Mouse (Mus musculus): ENCODE measurements around the gene Pla2g3.

The Pla2g3 gene

GRCm38 (mm10) chr11:3521339-3522224, 33.5 kb downstream of the Pla2g3 start:
- DNase-seq: peak in 1 of 2 experiments; percentile 19

DNA sequence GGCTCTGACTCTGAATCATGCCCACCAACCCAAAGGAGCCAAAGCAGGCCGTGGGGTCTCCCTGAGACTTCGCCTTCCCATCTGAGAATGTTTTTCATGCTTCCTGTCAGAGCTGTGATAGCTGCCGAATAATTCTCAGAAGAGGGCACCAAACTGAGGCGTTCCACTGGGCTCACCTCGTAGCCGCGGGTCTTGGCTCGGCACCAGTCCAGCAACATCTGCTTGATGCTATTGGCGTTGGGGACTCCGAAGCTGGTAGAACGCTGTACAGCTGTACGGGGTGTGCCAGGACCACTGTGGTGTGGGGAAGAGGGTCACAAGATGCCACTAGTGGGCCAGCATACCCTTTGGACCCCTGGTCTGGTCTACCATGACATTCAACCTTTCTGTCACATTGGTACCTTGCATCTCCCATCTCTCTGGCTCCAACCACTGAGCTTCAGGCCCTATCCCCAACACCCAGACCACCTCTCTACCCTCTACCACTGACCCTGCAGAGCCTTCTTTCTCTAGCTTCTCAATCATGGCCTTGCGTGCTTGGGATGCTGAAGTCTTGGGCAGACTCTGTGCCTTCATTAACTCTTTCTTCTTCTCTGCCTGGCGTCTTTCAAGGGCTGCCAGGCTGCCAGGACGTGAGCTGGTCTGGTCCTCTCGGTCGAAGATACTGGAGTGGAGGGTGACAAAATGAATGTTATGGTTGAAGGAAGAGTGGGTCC, 34.4 kb downstream of the Pla2g3 start:
- DNase-seq: peak in 1 of 2 experiments; percentile 19

DNA sequence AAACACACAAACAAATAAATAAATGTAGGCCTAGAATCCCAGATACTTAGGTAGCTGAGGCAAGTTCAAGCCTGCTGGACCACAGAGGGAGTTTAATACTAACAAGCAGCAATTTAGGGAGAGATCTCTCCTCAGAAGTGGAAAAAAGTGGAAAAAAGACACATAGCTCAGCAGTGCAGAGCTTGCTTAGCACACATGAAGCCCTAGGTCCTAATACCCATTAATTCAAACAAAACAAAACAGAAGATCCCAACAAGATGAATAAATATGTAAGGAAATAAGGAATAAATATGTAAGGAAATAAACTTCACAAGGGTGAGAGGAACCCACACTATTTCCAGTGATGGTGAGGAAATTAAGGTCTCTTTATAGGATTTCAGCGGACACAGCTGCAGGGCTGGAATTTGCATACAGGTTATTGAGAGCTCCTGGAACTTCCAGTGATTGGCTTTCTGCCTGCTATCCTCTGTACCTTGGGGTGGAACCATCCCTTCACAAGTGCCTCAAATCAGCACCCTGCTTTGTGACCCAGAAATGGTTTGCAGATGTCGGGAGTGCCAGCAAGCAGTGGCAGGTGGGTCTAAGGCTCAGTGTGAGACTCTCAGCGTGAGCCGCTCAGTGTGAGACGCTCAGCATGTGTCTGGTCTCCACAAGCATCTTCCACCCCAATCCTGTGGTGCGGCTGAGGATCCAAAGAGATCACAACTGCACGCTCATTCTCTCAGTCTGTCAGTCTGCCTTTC, 35.9 kb downstream of the Pla2g3 start:
- DNase-seq: no peak

GRCm38 (mm10) chr11:3525560-3525959, 37.5 kb downstream of the Pla2g3 start:
- DNase-seq: no peak

GRCm38 (mm10) chr11:3526207-3526606, 38.1 kb downstream of the Pla2g3 start:
- DNase-seq: peak in 1 of 2 experiments; percentile 21

DNA sequence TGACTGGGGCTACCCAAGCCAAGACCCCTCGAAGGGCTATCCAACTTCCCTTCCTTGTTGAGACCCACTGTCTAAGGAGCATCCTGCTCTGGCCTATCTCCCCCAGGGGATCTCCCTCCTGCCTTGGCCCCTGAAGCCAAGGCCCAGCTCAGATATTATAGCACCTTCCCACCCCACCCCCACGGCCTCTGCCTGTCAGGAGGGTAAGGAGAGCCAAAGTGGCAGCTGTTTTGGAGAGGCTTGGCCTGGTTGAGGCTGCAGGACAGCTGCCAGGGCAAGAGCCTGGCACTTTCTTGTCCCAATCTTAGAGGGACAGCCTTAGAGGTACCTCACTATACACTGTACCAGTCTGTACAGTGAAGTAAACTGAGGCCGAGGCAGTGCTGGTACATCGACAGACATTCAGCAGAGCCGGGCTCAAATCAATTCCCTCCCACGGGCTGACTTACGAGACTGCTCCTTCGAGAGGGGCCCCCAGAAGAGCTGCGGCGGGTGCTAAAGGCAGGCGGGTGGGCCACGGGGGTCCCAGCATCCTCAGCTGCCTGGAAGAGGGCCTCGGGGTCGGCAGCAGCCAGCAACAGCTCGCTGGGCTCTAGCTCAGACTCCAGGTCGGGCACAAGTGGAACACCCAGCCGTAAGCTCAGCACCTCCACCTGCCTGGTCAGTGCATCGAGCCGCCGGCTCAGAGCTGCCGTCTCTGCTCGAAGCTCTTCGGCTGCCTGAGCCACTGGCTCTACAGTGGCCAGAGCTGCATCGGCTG, 39.1 kb downstream of the Pla2g3 start:
- peak in 1 of 2 experiments; percentile 20 for DNase-seq

- peak in 1 of 2 experiments; percentile 20 for DNase-seq
These were observed 39.7 kb downstream of the Pla2g3 start for GRCm38 (mm10) chr11:3527766-3528165.

DNA sequence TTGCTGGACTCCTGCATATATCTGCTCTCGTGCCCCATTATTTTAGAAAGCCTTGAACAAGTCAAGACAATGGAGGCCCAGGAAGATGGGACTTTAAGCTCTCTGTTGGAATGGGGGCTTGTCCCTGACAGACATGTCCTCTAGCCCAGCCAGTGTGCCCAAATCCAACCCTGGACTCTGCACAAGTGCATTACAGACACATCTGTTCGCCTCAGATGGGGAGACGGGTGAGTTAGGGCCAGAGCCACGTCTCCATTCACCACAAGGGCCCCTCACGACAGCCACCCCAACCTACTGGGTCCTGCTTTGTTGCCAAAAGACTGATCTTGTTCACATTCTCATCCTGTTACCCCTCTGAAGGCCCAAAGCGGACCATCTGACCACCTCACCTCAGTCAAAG, 40.1 kb downstream of the Pla2g3 start:
- DNase-seq: no peak

GRCm38 (mm10) chr11:3529476-3530252, 41.6 kb downstream of the Pla2g3 start:
- peak in 1 of 2 experiments; percentile 35 for DNase-seq

GRCm38 (mm10) chr11:3530731-3531130, 42.6 kb downstream of the Pla2g3 start:
- DNase-seq: no peak

DNA sequence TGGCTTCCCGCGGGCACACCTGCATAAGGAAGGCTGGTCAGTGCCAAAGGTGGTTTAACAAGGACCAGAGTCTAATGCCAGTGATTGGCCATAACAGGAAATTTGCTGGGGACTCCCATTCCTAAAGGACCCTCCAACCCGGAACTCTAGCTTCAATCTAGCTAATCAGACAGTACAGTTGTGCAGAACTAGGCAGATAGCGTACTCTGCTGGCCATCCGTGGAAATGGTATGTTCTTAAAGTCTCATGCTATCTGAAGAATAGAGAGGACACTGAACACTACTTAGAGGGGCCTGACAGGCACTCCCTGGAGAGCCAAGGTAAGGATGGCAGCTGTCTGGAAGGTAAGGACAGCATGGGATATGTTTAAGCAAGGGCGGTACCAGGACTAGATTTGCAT, 43.5 kb downstream of the Pla2g3 start:
- no peak for DNase-seq

DNA sequence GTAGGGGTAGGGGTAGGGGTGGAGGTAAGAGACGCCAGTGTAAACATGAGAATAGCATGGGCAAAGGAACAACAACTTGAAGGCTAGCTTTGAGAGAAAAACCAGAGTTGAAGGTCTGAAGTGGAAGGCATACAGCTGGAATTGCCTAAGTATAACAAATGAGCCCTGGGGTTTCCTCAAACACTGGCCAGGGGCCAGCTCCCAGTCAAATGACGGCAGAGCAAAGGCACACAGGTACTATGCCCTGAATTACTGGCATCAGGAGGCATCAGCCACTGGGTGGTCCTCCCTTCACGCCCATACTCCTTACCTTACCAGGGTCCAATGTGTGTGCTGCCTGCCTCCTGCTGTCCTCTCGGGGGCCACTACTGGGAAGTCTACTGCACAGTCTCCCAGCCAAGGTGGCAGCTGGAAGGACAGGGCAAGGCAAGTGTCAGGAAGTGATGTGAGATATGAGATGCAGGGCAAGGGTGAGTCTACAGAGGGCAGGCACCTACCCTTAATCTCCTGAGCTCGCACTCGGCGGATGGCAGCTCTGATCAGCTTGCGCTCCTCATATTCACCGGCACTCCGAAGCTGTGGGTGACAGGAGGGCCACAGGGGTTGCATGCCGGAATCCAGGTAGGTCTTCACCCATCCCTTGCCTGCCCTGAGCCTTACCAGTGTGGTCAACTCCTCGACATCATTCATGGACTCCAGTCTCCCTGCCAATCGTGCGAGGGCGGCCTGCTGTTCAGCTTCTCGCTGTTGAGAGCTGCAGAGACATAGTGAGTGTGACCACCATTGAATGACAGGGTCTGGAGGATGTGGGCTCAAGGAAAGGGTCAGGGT, 44.2 kb downstream of the Pla2g3 start:
- DNase-seq: no peak

GRCm38 (mm10) chr11:3533406-3533932, 45.4 kb downstream of the Pla2g3 start:
- DNase-seq: no peak

GRCm38 (mm10) chr11:3534956-3535355, 46.9 kb downstream of the Pla2g3 start:
- DNase-seq: no peak

DNA sequence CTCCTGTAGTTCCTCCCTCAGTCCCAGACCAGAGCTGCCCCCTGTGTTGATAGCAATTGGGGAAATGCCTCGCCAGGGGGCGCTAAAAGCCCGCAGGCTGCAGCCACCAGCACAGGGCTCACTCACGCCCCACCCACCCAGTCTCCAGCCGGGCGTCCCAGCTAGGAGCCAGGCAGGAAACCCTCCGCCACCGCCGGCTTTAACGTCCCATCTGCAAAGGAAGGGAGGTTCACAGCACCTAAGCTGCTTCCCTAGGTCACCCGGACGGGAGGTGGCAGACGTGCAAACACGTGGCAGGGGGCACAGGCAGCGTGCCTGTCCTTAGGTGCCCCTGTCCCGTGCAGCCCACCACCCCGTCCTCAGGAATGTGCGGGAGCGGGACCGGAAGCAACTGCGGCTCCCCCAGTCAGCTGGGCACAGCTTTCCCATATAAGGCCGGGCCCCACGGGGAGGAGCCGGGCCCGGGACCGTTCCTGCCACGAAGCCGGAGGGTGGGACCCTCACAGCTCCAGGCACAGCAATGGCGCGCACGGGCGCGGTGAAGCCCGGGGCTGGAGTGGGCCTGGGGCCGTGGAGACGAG, 47.4 kb downstream of the Pla2g3 start:
- peak; percentile 96 to 97 for DNase-seq

GRCm38 (mm10) chr11:3536082-3536481, 48.0 kb downstream of the Pla2g3 start:
- no peak for DNase-seq

DNA sequence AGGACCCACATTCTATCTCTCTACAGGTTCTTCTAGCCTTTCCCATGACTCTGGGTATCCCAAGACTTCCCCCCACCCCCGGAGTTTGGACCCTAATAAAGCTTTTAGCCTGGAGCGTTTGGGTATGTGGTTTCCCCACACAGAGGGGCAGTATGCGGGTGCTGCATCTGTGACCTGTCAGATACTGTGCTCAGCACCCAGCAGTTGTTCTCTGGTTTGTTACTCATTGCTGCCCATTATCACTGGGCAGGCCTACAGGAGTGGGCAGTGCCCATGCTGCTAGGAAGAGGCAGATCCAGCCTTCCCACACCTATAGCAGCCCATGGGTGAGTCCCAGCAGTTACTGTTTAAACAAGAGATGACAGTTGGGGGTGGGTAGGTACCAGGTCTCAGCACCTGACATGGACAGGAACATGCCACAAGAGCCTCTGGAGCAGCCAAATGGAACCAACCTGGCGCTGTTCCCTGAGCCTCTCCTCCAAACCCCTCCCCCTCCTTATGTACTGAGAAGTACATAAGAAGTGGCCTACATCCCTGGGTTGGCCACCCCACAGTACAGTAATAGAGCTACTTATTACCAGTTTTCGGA, 48.8 kb downstream of the Pla2g3 start:
- DNase-seq: peak in 1 of 2 experiments; percentile 59

GRCm38 (mm10) chr11:3537711-3538110, 49.6 kb downstream of the Pla2g3 start:
- no peak for DNase-seq

DNA sequence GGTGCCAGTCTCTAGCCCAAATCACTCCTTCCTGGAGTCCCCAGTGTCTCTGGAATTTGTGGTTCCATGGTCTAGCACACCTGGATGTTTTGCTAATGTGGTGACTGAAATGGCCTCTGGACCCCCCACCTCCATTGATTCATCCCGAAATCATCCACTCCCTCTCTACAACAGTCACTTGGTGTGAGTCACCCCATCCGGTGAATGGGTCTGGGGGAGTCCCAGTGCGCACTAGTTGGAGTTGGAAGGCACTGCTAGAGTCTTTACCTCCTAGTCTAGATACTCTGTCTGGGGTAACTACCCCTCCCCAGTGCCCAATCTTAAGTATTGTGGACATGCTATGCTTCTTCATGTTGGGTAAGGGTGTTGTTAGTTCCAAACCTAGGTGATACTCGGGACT, 50.3 kb downstream of the Pla2g3 start:
- DNase-seq: no peak
